Mouse (Mus musculus) stomach, embryonic 16.5 days (tissue): ENCODE measurements around the gene G0s2. TPM values are rescaled to one million over a fixed set of nuclear protein-coding genes. Genes with fewer than 3 reads are reported as not detected.

ENCODE experiments used
- ATAC-seq: fragments of 200-750 bp; cut with Nextera tagmentation; 2 replicates; pipeline ENCODE4 v1.8.0; 2017; ENCODE audit warnings: moderate number of reproducible peaks, moderate TSS enrichment; ENCODE audit not compliant: insufficient read depth, low FRiP score
- H3K27ac ChIP-seq: fragments of 300-500 bp; sonication (generic); 2 replicates; pipeline ENCODE4 v1.5.1; 2014; ENCODE audit warnings: low read length
- H3K27me3 ChIP-seq: fragments of 300-500 bp; sonication (generic); 2 replicates; pipeline ENCODE4 v1.6.1; 2014; ENCODE audit warnings: low read length, control low read depth, mixed read lengths; ENCODE audit not compliant: control insufficient read depth, insufficient read depth
- H3K36me3 ChIP-seq: fragments of 300-500 bp; sonication (generic); 2 replicates; pipeline ENCODE4 v1.6.1; 2014; ENCODE audit warnings: low read length; ENCODE audit not compliant: control insufficient read depth, insufficient read depth
- H3K4me1 ChIP-seq: fragments of 300-500 bp; sonication (generic); 2 replicates; pipeline ENCODE4 v1.6.1; 2014; ENCODE audit warnings: low read length, control low read depth, mixed read lengths; ENCODE audit not compliant: control insufficient read depth, insufficient read depth
- H3K4me2 ChIP-seq: fragments of 300-500 bp; sonication (generic); 2 replicates; pipeline ENCODE4 v1.6.1; 2014; ENCODE audit warnings: low read depth, low read length, mixed read lengths
- H3K4me3 ChIP-seq: fragments of 300-500 bp; sonication (generic); replicated peaks from 2 replicates; pipeline ENCODE4 v1.5.1; 2014; ENCODE audit warnings: mild to moderate bottlenecking, low read length
- H3K9ac ChIP-seq: fragments of 300-500 bp; sonication (generic); 2 replicates; pipeline ENCODE4 v1.6.1; 2014; ENCODE audit warnings: low read length
- H3K9me3 ChIP-seq: fragments of 300-500 bp; sonication (generic); replicated peaks from 2 replicates; pipeline ENCODE4 v1.6.1; 2016; ENCODE audit warnings: low read length, control low read depth; ENCODE audit not compliant: control insufficient read depth
- WGBS: fragments of 180-500 bp; shearing (Covaris S2); extraction: QIAGEN DNeasy Blood & Tissue Kit; methylation state at CpG from one replicate; pipeline ENCODE4 v1.1.7; 2014; 5-methylcytosine and 5-hydroxymethylcytosine counted together
- polyA plus RNA-seq: library from polyadenylated mRNA; unstranded; fragments of >200 nt; fragmentation: Nextera tagmentation; extraction: Ambion mirVana; gene quantifications from 2 replicates; pipeline ENCODE4 v1.2.1, GENCODE M21; 2015

Gene G0s2
- polyA plus RNA-seq, 1 experiment from 2014 or later, result 46.7 TPM

- Histone ChIP-seq H3K9ac (no peak overlapping the region), H3K4me1 (0 out of 2 replicates have a peak, but pooled peaks cover 4% of the 10 kb centered on the region), H3K9me3 (no peaks in the 10 kb centered on the region), H3K4me2 (no peak overlapping the region), H3K36me3 (no peaks in the 10 kb centered on the region), H3K27me3 (no peaks in the 10 kb centered on the region), H3K27ac (no peak overlapping the region), H3K4me3 (no peak overlapping the region)
- 26% methylated on average over 5 of the region's 5 CpGs for WGBS
- peak; percentile 31; the same call in 1 of the 2 replicates for ATAC-seq
Measured at GRCm38 (mm10) chr1:193252616-193253015, 20.4 kb downstream of the G0s2 start.

GRCm38 (mm10) chr1:193251386-193251785 is 21.6 kb downstream of the G0s2 start:
- ATAC-seq, result no peak
- WGBS, result 74% methylated on average over 7 of the region's 7 CpGs
- Histone ChIP-seq H3K9me3 (no peaks in the 10 kb centered on the region), H3K27ac (no peak overlapping the region), H3K36me3 (no peaks in the 10 kb centered on the region), H3K4me2 (no peak overlapping the region), H3K27me3 (no peaks in the 10 kb centered on the region), H3K4me3 (no peak overlapping the region), H3K9ac (no peak overlapping the region), H3K4me1 (no peaks in the 10 kb centered on the region)

- Histone ChIP-seq H3K4me2 (no peak overlapping the region), H3K36me3 (no peaks in the 10 kb centered on the region), H3K9me3 (no peaks in the 10 kb centered on the region), H3K27me3 (no peaks in the 10 kb centered on the region), H3K4me3 (no peak overlapping the region), H3K9ac (no peak overlapping the region), H3K4me1 (no peaks in the 10 kb centered on the region), H3K27ac (no peak overlapping the region)
- no peak for ATAC-seq
- WGBS, result 76% methylated on average over 2 of the region's 2 CpGs
Measured at GRCm38 (mm10) chr1:193250026-193250425, 23.0 kb downstream of the G0s2 start.

- 81% methylated on average over 6 of the region's 6 CpGs for WGBS
- Histone ChIP-seq H3K4me2 (no peak overlapping the region), H3K4me3 (no peak overlapping the region), H3K27me3 (no peaks in the 10 kb centered on the region), H3K4me1 (0 out of 2 replicates have a peak, but pooled peaks cover 3% of the 10 kb centered on the region), H3K9me3 (no peaks in the 10 kb centered on the region), H3K27ac (no peak overlapping the region), H3K9ac (no peak overlapping the region), H3K36me3 (no peaks in the 10 kb centered on the region)
- ATAC-seq, result no peak
Measured at GRCm38 (mm10) chr1:193244235-193244634, 28.8 kb downstream of the G0s2 start.

GRCm38 (mm10) chr1:193243571-193244193 is 29.3 kb downstream of the G0s2 start:
- Histone ChIP-seq H3K4me2 (no peak overlapping the region), H3K27ac (no peak overlapping the region), H3K4me3 (no peak overlapping the region), H3K9me3 (no peaks in the 10 kb centered on the region), H3K4me1 (0 out of 2 replicates have a peak, but pooled peaks cover 3% of the 10 kb centered on the region), H3K36me3 (no peaks in the 10 kb centered on the region), H3K27me3 (no peaks in the 10 kb centered on the region), H3K9ac (no peak overlapping the region)
- 49% methylated on average over 10 of the region's 10 CpGs for WGBS
- ATAC-seq, result no peak

- ATAC-seq, result no peak
- H3K9ac ChIP-seq, result no peak overlapping the region
- 64% methylated on average over 4 of the region's 4 CpGs for WGBS
Measured at GRCm38 (mm10) chr1:193242863-193243262, 30.2 kb downstream of the G0s2 start.

GRCm38 (mm10) chr1:193242238-193242637 is 30.8 kb downstream of the G0s2 start:
- 39% methylated on average over 8 of the region's 8 CpGs for WGBS
- Histone ChIP-seq H3K4me1 (0 out of 2 replicates have a peak, but pooled peaks cover 3% of the 10 kb centered on the region), H3K27ac (no peak overlapping the region), H3K4me3 (no peak overlapping the region), H3K27me3 (no peaks in the 10 kb centered on the region), H3K36me3 (no peaks in the 10 kb centered on the region), H3K9ac (no peak overlapping the region), H3K9me3 (no peaks in the 10 kb centered on the region), H3K4me2 (no peak overlapping the region)
- ATAC-seq, result peak; percentile 72

More at GRCm38 (mm10) chr1:193242863-193243262, 30.2 kb downstream of the G0s2 start:
- no peaks in the 10 kb centered on the region for H3K36me3 ChIP-seq
- 0 out of 2 replicates have a peak, but pooled peaks cover 3% of the 10 kb centered on the region for H3K4me1 ChIP-seq
- no peak overlapping the region for H3K27ac ChIP-seq
- H3K4me2 ChIP-seq, result no peak overlapping the region
- H3K27me3 ChIP-seq, result no peaks in the 10 kb centered on the region
- H3K4me3 ChIP-seq, result no peak overlapping the region
- no peaks in the 10 kb centered on the region for H3K9me3 ChIP-seq

GRCm38 (mm10) chr1:193241436-193241835 is 31.6 kb downstream of the G0s2 start:
- H3K4me3 ChIP-seq, result no peak overlapping the region
- H3K27ac ChIP-seq, result no peak overlapping the region
- ATAC-seq, result no peak
- H3K27me3 ChIP-seq, result no peaks in the 10 kb centered on the region
- no peak overlapping the region for H3K9ac ChIP-seq
- no peaks in the 10 kb centered on the region for H3K9me3 ChIP-seq
- H3K4me2 ChIP-seq, result no peak overlapping the region
- no peaks in the 10 kb centered on the region for H3K36me3 ChIP-seq
- 85% methylated on average over 4 of the region's 4 CpGs for WGBS
- 0 out of 2 replicates have a peak, but pooled peaks cover 3% of the 10 kb centered on the region for H3K4me1 ChIP-seq

- Histone ChIP-seq H3K36me3 (no peaks in the 10 kb centered on the region), H3K4me2 (no peak overlapping the region), H3K4me1 (0 out of 2 replicates have a peak, but pooled peaks cover 3% of the 10 kb centered on the region), H3K9ac (no peak overlapping the region), H3K27me3 (no peaks in the 10 kb centered on the region), H3K4me3 (no peak overlapping the region), H3K27ac (no peak overlapping the region), H3K9me3 (no peaks in the 10 kb centered on the region)
- 47% methylated on average over 4 of the region's 4 CpGs for WGBS
- no peak for ATAC-seq
Measured at GRCm38 (mm10) chr1:193238426-193238825, 34.6 kb downstream of the G0s2 start.
